9 mouse cellular contexts compared by ENCODE assay signal in the genomic region with DNA sequence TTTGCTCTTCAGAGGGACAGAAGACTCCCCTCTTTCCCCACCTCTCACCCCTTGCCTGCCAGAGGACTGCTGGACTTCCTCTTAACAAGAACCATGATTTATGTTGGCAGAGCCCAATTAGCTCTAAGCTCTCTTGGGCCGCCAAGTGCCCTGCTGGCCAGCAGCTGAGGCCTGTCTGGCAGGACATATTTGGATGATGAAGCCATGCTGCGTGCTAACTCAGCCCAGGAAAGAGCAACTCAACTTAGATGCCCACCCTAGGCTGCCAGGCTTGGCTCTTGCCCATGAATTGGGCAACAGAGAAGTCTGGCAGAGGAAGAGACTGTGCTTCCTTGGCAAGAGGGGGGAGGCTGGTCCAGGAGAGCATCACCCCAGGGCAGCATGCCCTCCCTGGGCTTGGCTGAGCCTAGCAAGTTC. TPM values are rescaled to one million over a fixed set of nuclear protein-coding genes. Genes with fewer than 3 reads are reported as not detected.
DNase-seq lines count a peak whose midpoint lies in the region; ATAC-seq lines count a peak whose summit lies in the region.
"Had no signal": no experiment of that assay in that cellular context is flagged by ENCODE, and none has a peak within 500 bp of the region (broad histone marks: within the 10 kb centered on the region; RNA-seq: fewer than 3 reads in every experiment).

No protein-coding gene starts in this region.

- intact Hi-C loops in gastrocnemius, postnatal 36 days (cut with DNase I): no loop called here

- peak; percentile 76 for ATAC-seq in hindbrain, embryonic 14.5 days (ENCODE audit: low FRiP score)

- no peak for DNase-seq in hindbrain, embryonic 14.5 days (ENCODE audit: low spot score)
- no peak for DNase-seq in hindbrain, embryonic 10.5 days (ENCODE audit: low spot score)
- DNase-seq in Muller cell, postnatal 12 days (ENCODE audit: inconsistent ontology term): peak; percentile 85
- DNase-seq in cerebellum, adult 18-20 months: peak; percentile 47 to 54
- DNase-seq in gastrocnemius, postnatal 36 days: peak; percentile 23 to 27
- peak; percentile 47 for DNase-seq in lung, postnatal 36 days
- DNase-seq in spleen, adult 12 weeks (ENCODE audit: low spot score): no peak
- DNase-seq in thymus, postnatal 10 days (ENCODE audit: low spot score in 2 of 2): no peak

- no peaks in the 10 kb centered on the region for H3K36me3 ChIP-seq in hindbrain, embryonic 14.5 days (replicated peaks; ENCODE audit: control insufficient read depth, insufficient read depth)
- no peaks in the 10 kb centered on the region for H3K36me3 ChIP-seq in hindbrain, embryonic 10.5 days

- H3K9ac ChIP-seq in hindbrain, embryonic 14.5 days: no peak overlapping the region
- H3K9ac ChIP-seq: liver, embryonic 14.5 days had no signal

- H3K4me1 ChIP-seq in hindbrain, embryonic 14.5 days (replicated peaks; ENCODE audit: control insufficient read depth, insufficient read depth, low read length): no peaks in the 10 kb centered on the region
- 0 out of 2 replicates have a peak, but pooled peaks cover 7% of the 10 kb centered on the region for H3K4me1 ChIP-seq in hindbrain, embryonic 10.5 days (replicated peaks)

- H3K27me3 ChIP-seq in hindbrain, embryonic 14.5 days (ENCODE audit: control insufficient read depth, insufficient read depth, low read length): no peaks in the 10 kb centered on the region
- no peaks in the 10 kb centered on the region for H3K27me3 ChIP-seq in hindbrain, embryonic 10.5 days (ENCODE audit: insufficient read depth, poor library complexity, severe bottlenecking)

- H3K27ac ChIP-seq in hindbrain, embryonic 14.5 days: no peak overlapping the region
- H3K27ac ChIP-seq in hindbrain, embryonic 10.5 days: no peak overlapping the region
- H3K27ac ChIP-seq: liver, embryonic 14.5 days had no signal

- 55% methylated on average over 2 of the region's 2 CpGs for WGBS in hindbrain, embryonic 14.5 days
- 84% methylated on average over 2 of the region's 2 CpGs for WGBS in hindbrain, embryonic 10.5 days

- H3K9me3 ChIP-seq in hindbrain, embryonic 14.5 days (ENCODE audit: control insufficient read depth, low read length): no peaks in the 10 kb centered on the region
- H3K9me3 ChIP-seq in hindbrain, embryonic 10.5 days: no peaks in the 10 kb centered on the region

- no peak overlapping the region for H3K4me2 ChIP-seq in hindbrain, embryonic 14.5 days (replicated peaks)

- H3K4me3 ChIP-seq in hindbrain, embryonic 14.5 days (replicated peaks; ENCODE audit: low read length): no peak overlapping the region
- no peak overlapping the region for H3K4me3 ChIP-seq in hindbrain, embryonic 10.5 days

RNA-seq across cellular contexts. Expression of a gene that starts 20.1 kb away (rescaled TPM):
- polyA plus RNA-seq in hindbrain, embryonic 14.5 days (2014; fragmentation: Nextera tagmentation; extraction: Ambion mirVana): 0.63 and 0.67 TPM in 2 replicates
- 1.2 and 1.5 TPM in 2 replicates for polyA plus RNA-seq in hindbrain, embryonic 10.5 days (2016; fragmentation: Nextera tagmentation; extraction: Ambion mirVana)
- under 1 TPM; 0.94 to 0.99 TPM for total RNA-seq in gastrocnemius, postnatal 36 days (2021)

Comparison
In these comparisons a context has a peak if more than half of its experiments do, and no peak if none do; other contexts are left out.
1. DNase-seq: peak in Muller cell, postnatal 12 days (single experiment), cerebellum, adult 18-20 months (2 of 2), gastrocnemius, postnatal 36 days (2 of 2) and lung, postnatal 36 days (single experiment); none in hindbrain, embryonic 14.5 days (single experiment), hindbrain, embryonic 10.5 days (single experiment), spleen, adult 12 weeks (single experiment) and thymus, postnatal 10 days (0 of 2).